Mouse (Mus musculus) lung, postnatal 0 days (tissue): ENCODE data around the gene Ccdc155.

Experiments
- CTCF ChIP-seq: IDR thresholded peaks from 2 replicates; pipeline ENCODE4 v1.5.1; 2016; ENCODE audit warnings: antibody characterized with exemption, mild to moderate bottlenecking
- EP300 ChIP-seq: IDR thresholded peaks from 2 replicates; pipeline ENCODE4 v1.6.1; 2016; ENCODE audit warnings: antibody characterized with exemption, mild to moderate bottlenecking, control low read depth

GRCm38 (mm10) chr7:45253806-45254205 is 49.1 kb upstream of the Ccdc155 start:
- TF ChIP-seq CTCF: no peak
- no peak for TF ChIP-seq EP300
